Mouse (Mus musculus) heart, adult 18-20 months (tissue): Measurements from ENCODE around the gene Olfr1128. TPM values are rescaled to one million over a fixed set of nuclear protein-coding genes. Genes with fewer than 3 reads are reported as not detected.
"Not testable (repeated sequence)": the region's sequence is repeated elsewhere in the genome, so short reads cannot be mapped to it uniquely, and the experiment has no call there.

Experiments
- DNase-seq, 2 experiments: peaks; one replicate each; pipeline ENCODE4 v3.0.0; 2021 to 2022; ENCODE audit warnings: mixed read lengths in 1 of 2
- long read RNA-seq, 2 experiments: library from polyadenylated mRNA; stranded (forward); transcript quantifications; one replicate each; pipeline ENCODE4 v2.0.0; 2021
- total RNA-seq, 2 experiments: library from RNA; stranded (reverse); gene quantifications; 2 replicates each; pipeline ENCODE4 v1.2.3; 2021

Gene Olfr1128
- not detected for total RNA-seq
- long read RNA-seq, experiment 1 = 0 reads
- long read RNA-seq, experiment 2 = 0 reads

- no peak for DNase-seq
Measured at GRCm38 (mm10) chr2:87545442-87545841, at the start of gene Olfr1128. Gene Olfr1128, minus strand, starts transcription at chr2:87545542.

GRCm38 (mm10) chr2:87573602-87574001, 28.3 kb upstream of the Olfr1128 start, which contains the start of gene Olfr1129:
Gene Olfr1129, plus strand, starts transcription at chr2:87573902.
- not testable (repeated sequence) for DNase-seq

GRCm38 (mm10) chr2:87534826-87535225, 10.5 kb downstream of the Olfr1128 start:
- DNase-seq = no peak

GRCm38 (mm10) chr2:87531496-87531895, 13.8 kb downstream of the Olfr1128 start, which contains the start of gene Olfr153:
Gene Olfr153, plus strand, starts transcription at chr2:87531796.
- DNase-seq = no peak

- DNase-seq = not testable (repeated sequence)
Measured at GRCm38 (mm10) chr2:87525899-87526616, 19.3 kb downstream of the Olfr1128 start.

- peak; percentile 51 to 65 for DNase-seq
Measured at GRCm38 (mm10) chr2:87520651-87521050, 24.7 kb downstream of the Olfr1128 start.

GRCm38 (mm10) chr2:87516581-87516980, 28.8 kb downstream of the Olfr1128 start:
- no peak for DNase-seq

- no peak for DNase-seq
Measured at GRCm38 (mm10) chr2:87515457-87516060, 29.8 kb downstream of the Olfr1128 start.

GRCm38 (mm10) chr2:87515046-87515445, 30.3 kb downstream of the Olfr1128 start:
- no peak for DNase-seq

GRCm38 (mm10) chr2:87506265-87506664, 39.1 kb downstream of the Olfr1128 start, which contains the start of gene Pramel6:
Gene Pramel6, plus strand, starts transcription at chr2:87506565.
- no peak for DNase-seq

GRCm38 (mm10) chr2:87496993-87497392, 48.3 kb downstream of the Olfr1128 start, which contains the start of gene Pramel7:
Gene Pramel7, minus strand, starts transcription at chr2:87497093.
- not testable (repeated sequence) for DNase-seq

Other genes starting within 250 kb of the Olfr1128 start
- gene Olfr1118, start 238.0 kb downstream of the Olfr1128 start, total RNA-seq = not detected
- gene Olfr1120, start 190.7 kb downstream of the Olfr1128 start, total RNA-seq = not detected
- gene Olfr1121, start 175.6 kb downstream of the Olfr1128 start, total RNA-seq = not detected
- gene Olfr1122, start 159.7 kb downstream of the Olfr1128 start, total RNA-seq = not detected
- not detected for gene Olfr1123, start 128.9 kb downstream of the Olfr1128 start, total RNA-seq
- not detected for gene Olfr1124, start 115.3 kb downstream of the Olfr1128 start, total RNA-seq
- not detected for gene Olfr1126, start 91.6 kb downstream of the Olfr1128 start, total RNA-seq
- not detected for gene Pramel7, start 48.4 kb downstream of the Olfr1128 start, total RNA-seq
- gene Pramel6, start 39.0 kb downstream of the Olfr1128 start, total RNA-seq = not detected
- gene Olfr153, start 13.7 kb downstream of the Olfr1128 start, total RNA-seq = not detected
- gene Olfr1129, start 28.4 kb upstream of the Olfr1128 start, total RNA-seq = not detected
- not detected for gene Olfr1130, start 60.7 kb upstream of the Olfr1128 start, total RNA-seq
- gene Olfr1131, start 81.6 kb upstream of the Olfr1128 start, total RNA-seq = not detected
- not detected for gene Olfr1132, start 92.0 kb upstream of the Olfr1128 start, total RNA-seq
- gene Olfr1133, start 101.8 kb upstream of the Olfr1128 start, total RNA-seq = not detected
- not detected for gene Olfr1134, start 112.9 kb upstream of the Olfr1128 start, total RNA-seq
- not detected for gene Olfr1135, start 128.1 kb upstream of the Olfr1128 start, total RNA-seq
- gene Olfr1136, start 148.4 kb upstream of the Olfr1128 start, total RNA-seq = not detected
- not detected for gene Olfr1137, start 167.6 kb upstream of the Olfr1128 start, total RNA-seq
- gene Olfr1138, start 194.4 kb upstream of the Olfr1128 start, total RNA-seq = not detected
- not detected for gene Olfr1140, start 198.2 kb upstream of the Olfr1128 start, total RNA-seq
- gene Olfr1141, start 208.4 kb upstream of the Olfr1128 start, total RNA-seq = not detected
- gene Olfr152, start 233.9 kb upstream of the Olfr1128 start, total RNA-seq = not detected